Mouse (Mus musculus) MEL (cell line): Measurements from ENCODE around the gene Slirp. TPM values are rescaled to one million over a fixed set of nuclear protein-coding genes. Genes with fewer than 3 reads are reported as not detected.

Experiments used
- DNase-seq: peaks from one replicate; pipeline ENCODE4 v3.0.0; 2011; ENCODE audit warnings: low read depth, low spot score
- H3K27ac ChIP-seq: 2 replicates; pipeline ENCODE4 v1.5.1; 2012; ENCODE audit warnings: low read depth, mild to moderate bottlenecking, control low read depth, low read length, moderate library complexity; ENCODE audit not compliant: control insufficient read depth
- H3K27me3 ChIP-seq, 2 experiments: fragments of 150-350 bp in 1 of 2; sonication (generic) in 1 of 2; 2 replicates each; pipeline ENCODE4 v1.6.1; 2012; ENCODE audit warnings: low read length in 2 of 2, mild to moderate bottlenecking in 2 of 2, improper control_type of control experiment in 1 of 2, moderate library complexity in 1 of 2; ENCODE audit not compliant: insufficient read depth in 2 of 2, control insufficient read depth in 1 of 2
- H3K36me3 ChIP-seq, 2 experiments: 2 replicates each; pipeline ENCODE4 v1.6.1; 2012 to 2014; ENCODE audit warnings: low read length in 2 of 2, improper control_type of control experiment in 1 of 2, inconsistent platforms in 1 of 2, mild to moderate bottlenecking in 1 of 2; ENCODE audit not compliant: insufficient read depth in 2 of 2, control insufficient read depth in 1 of 2
- H3K4me1 ChIP-seq, 2 experiments: fragments of 150-350 bp in 1 of 2; sonication (generic) in 1 of 2; 2 replicates each; pipeline ENCODE4 v1.6.1; 2012; ENCODE audit warnings: low read length in 2 of 2, improper control_type of control experiment in 1 of 2, mild to moderate bottlenecking in 1 of 2; ENCODE audit not compliant: insufficient read depth in 2 of 2, control insufficient read depth in 1 of 2
- H3K4me3 ChIP-seq, 2 experiments: fragments of 150-350 bp in 1 of 2; sonication (generic) in 1 of 2; 2 replicates each; pipeline ENCODE4 v1.5.1; 2012; ENCODE audit warnings: low read depth in 2 of 2, low read length in 2 of 2, mild to moderate bottlenecking in 2 of 2, moderate library complexity in 2 of 2, control low read depth in 1 of 2, improper control_type of control experiment in 1 of 2; ENCODE audit not compliant: control insufficient read depth in 1 of 2, insufficient read depth in 1 of 2
- H3K79me2 ChIP-seq: 2 replicates; pipeline ENCODE4 v1.6.1; 2012; ENCODE audit warnings: mild to moderate bottlenecking, low read length, moderate library complexity; ENCODE audit not compliant: control insufficient read depth, poor library complexity, insufficient read depth
- H3K9ac ChIP-seq: 2 replicates; pipeline ENCODE4 v1.6.1; 2012; ENCODE audit warnings: low read depth, mild to moderate bottlenecking, control low read depth, low read length, moderate library complexity; ENCODE audit not compliant: control insufficient read depth, poor library complexity, severe bottlenecking
- H3K9me3 ChIP-seq: fragments of 150-350 bp; sonication (generic); replicated peaks from 2 replicates; pipeline ENCODE4 v1.6.1; 2012; ENCODE audit warnings: mild to moderate bottlenecking, low read length, improper control_type of control experiment, moderate library complexity; ENCODE audit not compliant: insufficient read depth
- CHD1 ChIP-seq: IDR thresholded peaks from 2 replicates; pipeline ENCODE4 v1.6.1; 2012; ENCODE audit warnings: low read depth, mild to moderate bottlenecking, inconsistent platforms, low read length, improper control_type of control experiment
- E2F4 ChIP-seq: IDR thresholded peaks from 2 replicates; pipeline ENCODE4 v1.6.1; 2011; ENCODE audit warnings: low read depth, low read length, improper control_type of control experiment, borderline replicate concordance
- EP300 ChIP-seq, 2 experiments: IDR thresholded peaks; 2 replicates each; pipeline ENCODE4 v1.6.1; 2011; ENCODE audit warnings: improper control_type of control experiment in 2 of 2, low read length in 2 of 2, low read depth in 1 of 2, mild to moderate bottlenecking in 1 of 2
- ETS1 ChIP-seq: IDR thresholded peaks from 2 replicates; pipeline ENCODE4 v1.6.1; 2012; ENCODE audit warnings: low read depth, mild to moderate bottlenecking, inconsistent platforms, low read length, improper control_type of control experiment, moderate library complexity
- GATA1 ChIP-seq: IDR thresholded peaks from 2 replicates; pipeline ENCODE4 v1.6.1; 2011; ENCODE audit warnings: low read depth, low read length, improper control_type of control experiment
- HCFC1 ChIP-seq: IDR thresholded peaks from 2 replicates; pipeline ENCODE4 v1.6.1; 2012; ENCODE audit warnings: low read depth, mild to moderate bottlenecking, inconsistent platforms, low read length, improper control_type of control experiment, moderate library complexity
- MEF2A ChIP-seq: IDR thresholded peaks from 2 replicates; pipeline ENCODE4 v1.6.1; 2014; ENCODE audit warnings: low read depth, mild to moderate bottlenecking, inconsistent platforms, low read length, improper control_type of control experiment; ENCODE audit not compliant: poor library complexity, insufficient replicate concordance, severe bottlenecking; ENCODE audit errors: extremely low read depth
- MXI1 ChIP-seq: IDR thresholded peaks from 2 replicates; pipeline ENCODE4 v1.6.1; 2011; ENCODE audit warnings: mild to moderate bottlenecking, low read depth, low read length, improper control_type of control experiment
- NELFE ChIP-seq: IDR thresholded peaks from 2 replicates; pipeline ENCODE4 v1.6.1; 2011; ENCODE audit warnings: low read depth, low read length, improper control_type of control experiment
- POLR2A ChIP-seq, 2 experiments: IDR thresholded peaks; 2 replicates each; pipeline ENCODE4 v1.6.1; 2011 to 2012; ENCODE audit warnings: low read length in 2 of 2, mild to moderate bottlenecking in 2 of 2, control low read depth in 1 of 2, improper control_type of control experiment in 1 of 2, low read depth in 1 of 2, moderate library complexity in 1 of 2; ENCODE audit not compliant: control insufficient read depth in 1 of 2, insufficient read depth in 1 of 2, poor library complexity in 1 of 2
- POLR2AphosphoS5 ChIP-seq: IDR thresholded peaks from 2 replicates; pipeline ENCODE4 v1.6.1; 2012; ENCODE audit warnings: low read depth, borderline replicate concordance, mild to moderate bottlenecking, inconsistent platforms, low read length, moderate library complexity, mixed read lengths
- RAD21 ChIP-seq: IDR thresholded peaks from 2 replicates; pipeline ENCODE4 v1.6.1; 2011; ENCODE audit warnings: mild to moderate bottlenecking, low read depth, low read length, improper control_type of control experiment
- SIN3A ChIP-seq: IDR thresholded peaks from 2 replicates; pipeline ENCODE4 v1.6.1; 2012; ENCODE audit warnings: low read length, improper control_type of control experiment, inconsistent platforms
- TBP ChIP-seq: IDR thresholded peaks from 2 replicates; pipeline ENCODE4 v1.8.0; 2011; ENCODE audit warnings: low read depth, low read length, improper control_type of control experiment
- USF1 ChIP-seq: IDR thresholded peaks from 2 replicates; pipeline ENCODE4 v1.6.1; 2014; ENCODE audit warnings: low read depth, mild to moderate bottlenecking, inconsistent platforms, low read length, improper control_type of control experiment, moderate library complexity
- USF2 ChIP-seq, 2 experiments: IDR thresholded peaks; 2 replicates each; pipeline ENCODE4 v1.6.1; 2011 to 2012; ENCODE audit warnings: improper control_type of control experiment in 2 of 2, low read length in 2 of 2, borderline replicate concordance in 1 of 2, inconsistent platforms in 1 of 2, low read depth in 1 of 2, mild to moderate bottlenecking in 1 of 2; ENCODE audit not compliant: insufficient read depth in 1 of 2
- polyA plus RNA-seq, 2 experiments: library from polyadenylated mRNA; stranded (reverse) in 1 of 2; unstranded in 1 of 2; fragments of >175 nt in 1 of 2; fragments of >200 nt in 1 of 2; gene quantifications; 2 replicates each; pipeline versions ENCODE4 v1.2.1 to v1.2.4; 2012; ENCODE audit warnings: low replicate concordance in 2 of 2, low read depth in 1 of 2; ENCODE audit not compliant: insufficient read length in 2 of 2, insufficient read depth in 1 of 2, missing spikeins in 1 of 2
- total RNA-seq: library from RNA; depleted of rRNA; stranded (reverse); fragments of 300-350 nt; gene quantifications from 2 replicates; pipeline ENCODE4 v1.2.3, GENCODE M21; 2012

Slirp gene
- total and polyA plus RNA-seq, 3 experiments, result 166 to 182 TPM; not detected in 1

DNA sequence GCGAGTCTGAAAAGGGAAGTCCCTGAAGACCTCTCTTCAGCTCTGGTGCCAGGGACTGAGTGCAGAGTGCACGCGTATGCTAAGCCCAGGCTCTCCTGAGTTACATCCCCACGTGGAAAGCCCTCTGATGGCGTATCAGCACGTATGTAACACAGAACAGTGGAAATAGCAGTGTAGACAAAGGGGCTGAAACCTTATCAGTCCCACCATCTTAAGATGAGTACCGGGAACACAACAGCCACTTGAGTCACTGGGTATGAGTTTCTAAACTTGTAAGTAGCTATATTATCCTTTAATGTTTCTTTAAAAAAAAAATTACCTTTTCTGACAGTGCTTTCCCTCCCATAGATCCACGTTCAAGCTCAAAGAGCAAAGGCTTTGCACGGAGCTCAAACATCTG, 5.8 kb downstream of the Slirp start:
- DNase-seq, result no peak
- TF ChIP-seq SIN3A (no peak), MEF2A (no peak), GATA1 (peak; percentile 54), CHD1 (no peak)
- H3K4me1 ChIP-seq, result 0 out of 4 replicates have a peak, but pooled peaks cover 0 to 4% of the 10 kb centered on the region in 2 experiments
- peaks cover 17 to 34% of the 10 kb centered on the region in 2 experiments for H3K36me3 ChIP-seq
- H3K9me3 ChIP-seq, result no peaks in the 10 kb centered on the region
- H3K9ac ChIP-seq, result no peak overlapping the region
- no peaks in the 10 kb centered on the region for H3K27me3 ChIP-seq
- H3K27ac ChIP-seq, result no peak overlapping the region
- H3K79me2 ChIP-seq, result peaks cover 25% of the 10 kb centered on the region
- no peak overlapping the region for H3K4me3 ChIP-seq

DNA sequence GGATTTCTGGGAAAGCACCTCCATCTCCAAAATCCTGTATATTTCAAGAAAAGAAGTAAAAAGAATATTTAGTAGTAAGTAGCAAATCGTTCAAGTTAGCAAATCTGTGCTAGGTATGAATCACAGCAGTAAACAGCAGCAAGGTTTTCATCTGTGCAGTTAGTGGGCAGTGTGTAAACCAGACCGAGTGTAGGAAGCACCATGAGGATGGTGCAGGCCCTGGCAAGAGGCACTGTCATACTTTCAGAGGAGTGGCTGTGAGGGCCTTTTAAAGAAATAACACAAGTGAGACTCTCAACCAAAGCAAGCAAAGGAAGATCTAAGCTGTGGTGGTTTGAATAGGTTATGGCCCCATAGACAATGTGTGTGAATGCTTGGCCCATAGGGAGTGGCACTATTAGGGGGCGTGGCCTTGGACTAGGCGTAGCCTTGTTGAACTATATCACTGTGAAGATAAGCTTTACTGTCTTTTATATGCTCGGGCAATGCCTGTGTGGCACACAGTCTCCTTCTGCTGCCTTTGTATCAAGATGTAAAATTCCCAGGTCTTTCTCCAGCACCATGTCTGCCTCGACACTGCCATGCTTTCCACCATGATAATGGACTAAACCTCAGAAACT, 21.1 kb downstream of the Slirp start:
- no peak overlapping the region for H3K4me3 ChIP-seq
- peak; percentile 48 for DNase-seq
- no peak overlapping the region for H3K27ac ChIP-seq
- H3K4me1 ChIP-seq, result peaks cover 0 to 3% of the 10 kb centered on the region in 2 experiments; a peak in 3 of 4 replicates
- no peak overlapping the region for H3K9ac ChIP-seq
- peaks cover 22 to 47% of the 10 kb centered on the region in 2 experiments for H3K36me3 ChIP-seq
- peaks cover 19% of the 10 kb centered on the region for H3K79me2 ChIP-seq
- no peaks in the 10 kb centered on the region for H3K9me3 ChIP-seq
- H3K27me3 ChIP-seq, result no peaks in the 10 kb centered on the region
- TF ChIP-seq RAD21 (no peak), GATA1 (0 out of 2 replicates have a peak, but pooled peaks have one; percentile 22)

DNA sequence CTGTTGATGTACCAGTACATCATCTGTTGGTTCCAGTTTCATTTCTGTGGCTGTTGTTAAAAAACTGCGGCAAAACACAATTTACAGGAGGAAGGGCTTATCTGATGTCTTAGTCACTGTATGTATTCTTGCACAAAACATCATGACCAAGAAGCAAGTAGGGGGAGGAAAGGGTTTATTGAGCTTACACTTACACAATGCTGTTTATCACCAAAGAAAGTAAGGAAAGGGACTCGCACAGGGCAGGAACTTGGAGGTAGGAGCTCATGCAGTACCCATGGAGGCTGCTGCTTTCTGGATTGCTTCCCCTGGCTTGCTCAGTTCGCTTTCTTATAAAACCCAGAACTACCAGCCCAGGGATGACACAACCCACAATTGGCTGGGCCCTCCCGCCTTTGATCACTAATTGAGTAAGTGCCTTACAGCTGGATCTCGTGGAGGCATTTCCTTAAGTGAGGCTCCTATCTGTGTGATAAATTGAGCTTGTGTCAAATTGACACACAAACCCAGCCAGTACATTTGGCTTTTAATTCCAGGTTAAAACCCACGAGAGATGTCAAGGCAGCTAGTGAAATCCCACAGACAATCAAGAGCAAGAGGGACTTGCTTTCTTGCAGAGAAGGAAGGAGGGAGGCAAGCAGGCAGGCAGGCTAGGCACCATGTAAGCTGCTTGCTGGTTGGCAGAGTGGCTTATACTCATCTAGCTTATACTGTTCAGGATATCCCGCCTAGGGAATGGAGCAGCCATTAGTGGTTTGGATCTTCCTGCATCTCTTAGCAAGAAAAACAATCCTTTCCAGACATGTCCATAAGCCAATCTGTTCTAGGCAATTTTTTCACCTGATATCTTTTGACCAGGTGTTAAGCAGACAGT, 26.8 kb downstream of the Slirp start:
- no peaks in the 10 kb centered on the region for H3K27me3 ChIP-seq
- DNase-seq, result peak; percentile 71
- peak overlapping the region; percentile 49 for H3K27ac ChIP-seq

More for the DNA sequence above, 26.8 kb downstream of the Slirp start:
- peak; percentile 79 for TF ChIP-seq ETS1
- TF ChIP-seq HCFC1, result 0 out of 2 replicates have a peak, but pooled peaks have one; percentile 35
- peak; percentile 71 for TF ChIP-seq GATA1
- no peak for TF ChIP-seq USF2 (IDR thresholded peaks at IDR 0.05; ENCODE audit: borderline replicate concordance in 1 of 2, insufficient read depth in 1 of 2, low read depth in 1 of 2, low read length in 2 of 2)
- no peak for TF ChIP-seq POLR2A (IDR thresholded peaks at IDR 0.05; ENCODE audit: control insufficient read depth in 1 of 2, insufficient read depth in 1 of 2, low read depth in 1 of 2, low read length in 2 of 2, poor library complexity in 1 of 2)
- no peak for TF ChIP-seq E2F4
- no peak for TF ChIP-seq TBP
- no peak for TF ChIP-seq NELFE
- peak; percentile 59 for TF ChIP-seq SIN3A
- peak in 1 of 2 experiments; percentile 20; a peak in 2 of 4 replicates for TF ChIP-seq EP300 (IDR thresholded peaks at IDR 0.05; ENCODE audit: low read depth in 1 of 2, low read length in 2 of 2)
- TF ChIP-seq USF1, result no peak
- TF ChIP-seq POLR2AphosphoS5, result no peak
- 0 out of 2 replicates have a peak, but pooled peaks have one; percentile 19 for TF ChIP-seq MXI1
- Histone ChIP-seq H3K79me2 (peaks cover 36% of the 10 kb centered on the region), H3K36me3 (peaks cover 15 to 25% of the 10 kb centered on the region in 2 experiments), H3K9me3 (no peaks in the 10 kb centered on the region), H3K9ac (peak overlapping the region; percentile 96), H3K4me1 (peaks cover 0 to 7% of the 10 kb centered on the region in 2 experiments; a peak in 2 of 4 replicates), H3K4me3 (peak overlapping the region; percentile 40 to 68)
